Mouse (Mus musculus) G1E (cell line): ENCODE measurements around the gene Uimc1. TPM values are rescaled to one million over a fixed set of nuclear protein-coding genes. Genes with fewer than 3 reads are reported as not detected.

Experiments
- ATAC-seq: 2 replicates; pipeline ENCODE4 v1.8.0; 2016; ENCODE audit warnings: mild to moderate bottlenecking; ENCODE audit not compliant: insufficient number of reproducible peaks, poor library complexity, low FRiP score, severe bottlenecking; ENCODE audit errors: extremely low read depth
- DNase-seq: peaks from one replicate; pipeline ENCODE4 v3.0.0; 2012; ENCODE audit warnings: low spot score
- H3K27me3 ChIP-seq: 2 replicates; pipeline ENCODE4 v1.6.1; 2012; ENCODE audit warnings: mild to moderate bottlenecking, low read length, inconsistent platforms; ENCODE audit not compliant: insufficient read depth
- H3K36me3 ChIP-seq: replicated peaks from 2 replicates; pipeline ENCODE3; 2012; ENCODE audit warnings: mild to moderate bottlenecking, inconsistent platforms
- H3K4me1 ChIP-seq: 2 replicates; pipeline ENCODE4 v1.6.1; 2012; ENCODE audit warnings: low read depth, low read length, inconsistent platforms, mixed read lengths; ENCODE audit not compliant: insufficient read depth
- H3K4me3 ChIP-seq: 2 replicates; pipeline ENCODE4 v1.5.1; 2012; ENCODE audit warnings: low read depth, mild to moderate bottlenecking, inconsistent platforms, low read length, moderate library complexity, mixed read lengths
- H3K9me3 ChIP-seq: replicated peaks from 2 replicates; pipeline ENCODE4 v1.6.1; 2012; ENCODE audit warnings: inconsistent platforms
- CTCF ChIP-seq: IDR thresholded peaks from 2 replicates; pipeline ENCODE4 v1.5.1; 2012; ENCODE audit warnings: low read depth, low read length, inconsistent platforms, mixed read lengths
- GATA1 ChIP-seq: IDR thresholded peaks from 2 replicates; pipeline ENCODE4 v1.6.1; 2012; ENCODE audit warnings: borderline replicate concordance, low read length, inconsistent platforms, mixed read lengths
- GATA2 ChIP-seq: IDR thresholded peaks from 2 replicates; pipeline ENCODE4 v1.6.1; 2012; ENCODE audit warnings: low read depth, low read length, inconsistent platforms, borderline replicate concordance
- POLR2AphosphoS5 ChIP-seq: IDR thresholded peaks from 2 replicates; pipeline ENCODE4 v1.6.1; 2012; ENCODE audit warnings: low read depth, low read length, inconsistent platforms; ENCODE audit not compliant: insufficient replicate concordance
- TAL1 ChIP-seq: conservative IDR thresholded peaks from 2 replicates; pipeline ENCODE4 v1.6.1; 2012; ENCODE audit warnings: low read depth, low read length, inconsistent platforms, mixed read lengths
- polyA plus RNA-seq: library from polyadenylated mRNA; stranded (reverse); fragments of >175 nt; gene quantifications from 2 replicates; pipeline ENCODE4 v1.2.3, GENCODE M21; 2012
- total RNA-seq, 2 experiments: library from RNA; stranded (forward) in 1 of 2; stranded (reverse) in 1 of 2; fragments of 200-1000 nt in 1 of 2; fragments of >200 nt in 1 of 2; fragmentation: Nextera tagmentation in 1 of 2; gene quantifications; 2 replicates each; pipeline ENCODE4 v1.2.3; 2014 to 2017

Gene Uimc1
- 52.4 and 54.8 TPM in 2 replicates for total RNA-seq (2014; fragmentation: Nextera tagmentation)
- 49.3 and 55.0 TPM in 2 replicates for total RNA-seq (2017)
- polyA plus RNA-seq: 6.6 and 7.8 TPM in 2 replicates

DNA sequence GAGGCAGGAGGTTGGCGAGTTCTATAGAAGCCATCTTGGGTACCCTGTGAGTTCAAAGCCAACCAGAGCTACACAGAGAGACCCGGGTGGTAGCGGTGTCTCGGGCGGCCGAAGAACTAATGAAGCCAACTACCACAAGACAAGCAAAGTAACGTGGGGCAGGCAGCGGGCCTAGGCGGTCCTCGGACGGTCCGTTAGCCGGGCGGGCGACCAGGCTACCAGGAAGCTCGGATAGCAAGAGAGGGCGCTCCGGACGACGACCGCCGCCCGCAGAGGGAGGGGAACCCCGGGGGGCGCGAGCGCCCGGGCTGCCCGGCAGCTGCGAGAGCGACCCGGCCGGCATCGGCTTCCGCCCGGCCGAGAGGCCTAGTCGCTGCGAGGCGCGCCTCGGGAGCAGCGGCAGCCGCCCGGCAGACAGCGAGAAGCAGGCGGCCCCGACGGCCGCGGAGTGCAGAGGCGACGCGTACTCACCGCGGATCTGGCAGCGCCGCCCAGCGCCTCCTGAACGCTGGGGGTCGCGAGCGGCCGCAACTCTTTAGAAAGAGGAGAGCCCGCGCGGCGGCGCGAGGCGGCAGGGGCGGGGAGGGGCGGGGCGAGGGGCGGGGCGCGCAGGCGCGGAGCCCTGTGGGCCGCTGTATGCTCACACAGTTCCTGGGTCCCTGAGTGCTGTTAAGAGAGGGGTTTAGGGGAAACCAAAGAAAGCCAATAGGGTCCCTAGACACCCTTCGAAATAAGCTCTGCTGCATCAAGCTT, at the start of gene Uimc1:
Gene Uimc1, minus strand, starts transcription at position 575 of the 753 bp plus-strand sequence.
- H3K27me3 ChIP-seq: no peaks in the 10 kb centered on the region
- peaks cover 23% of the 10 kb centered on the region for H3K4me1 ChIP-seq
- DNase-seq (peak; percentile 85), ATAC-seq (peak; percentile 57)
- peak within 1 kb of the TSS; percentile 84 for H3K4me3 ChIP-seq
- no peaks in the 10 kb centered on the region for H3K36me3 ChIP-seq
- H3K9me3 ChIP-seq: no peaks in the 10 kb centered on the region; the same call in 1 of the 2 replicates
- no peak for TF ChIP-seq CTCF
- TF ChIP-seq POLR2AphosphoS5: no peak
- no peak for TF ChIP-seq GATA1
- TF ChIP-seq GATA2: no peak
- TF ChIP-seq TAL1: no peak

DNA sequence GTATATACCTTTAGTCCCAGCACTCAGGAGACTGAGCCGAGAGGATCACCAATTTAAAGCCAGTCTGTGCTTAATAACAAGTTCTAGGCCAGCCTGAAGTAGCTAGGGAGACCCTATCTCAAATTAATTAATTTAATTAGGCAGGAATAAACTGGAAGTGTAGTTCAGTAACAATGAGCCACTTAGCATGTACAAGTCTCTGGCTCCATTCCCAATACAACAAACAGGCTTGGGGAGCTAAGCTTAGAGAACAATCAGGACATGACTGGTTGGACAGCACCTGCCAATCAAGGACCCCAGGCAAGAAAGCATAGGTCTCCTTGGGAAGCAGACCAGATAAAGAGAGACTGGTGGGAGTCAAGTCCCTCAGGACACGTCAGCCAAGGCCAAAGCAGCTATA, 40.2 kb upstream of the Uimc1 start:
- DNase-seq: no peak
- ATAC-seq: no peak
- TF ChIP-seq GATA2 (no peak), GATA1 (no peak), CTCF (no peak), POLR2AphosphoS5 (no peak), TAL1 (no peak)

DNA sequence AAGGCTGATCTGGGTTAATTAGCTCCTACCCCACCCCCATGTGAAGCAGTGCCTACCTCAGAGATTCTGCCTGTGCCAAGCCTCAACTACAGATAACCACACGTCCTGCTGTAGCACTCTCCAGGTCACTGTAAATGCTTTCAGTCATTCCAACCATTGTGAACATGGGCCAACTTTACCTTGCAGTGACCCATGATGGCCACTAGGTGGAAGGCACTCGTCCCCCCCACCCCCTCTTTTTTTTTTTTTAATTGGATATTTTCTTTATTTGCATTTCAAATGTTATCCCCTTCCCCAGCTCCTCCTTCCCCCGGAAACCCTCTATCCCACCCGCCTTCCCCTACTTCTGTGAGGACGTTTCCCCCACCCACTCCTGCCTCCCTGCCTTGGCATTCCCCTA, 35.3 kb upstream of the Uimc1 start:
- ATAC-seq: no peak
- Histone ChIP-seq H3K9me3 (no peaks in the 10 kb centered on the region), H3K27me3 (no peaks in the 10 kb centered on the region), H3K4me3 (no peak overlapping the region), H3K36me3 (peaks cover 43% of the 10 kb centered on the region), H3K4me1 (no peaks in the 10 kb centered on the region)
- peak; percentile 18 for DNase-seq
- TF ChIP-seq GATA2 (no peak), CTCF (peak; percentile 58; the same call in 1 of the 2 replicates)

More for the DNA sequence above, 40.2 kb upstream of the Uimc1 start:
- Histone ChIP-seq H3K4me1 (no peaks in the 10 kb centered on the region), H3K4me3 (no peak overlapping the region), H3K9me3 (no peaks in the 10 kb centered on the region), H3K27me3 (peaks cover 24% of the 10 kb centered on the region), H3K36me3 (peaks cover under 1% of the 10 kb centered on the region)

GRCm38 (mm10) chr13:55133448-55133847, 33.3 kb upstream of the Uimc1 start, which contains the start of gene Gm17617:
Gene Gm17617, minus strand, starts transcription at chr13:55133548.
- no peaks in the 10 kb centered on the region for H3K27me3 ChIP-seq
- TF ChIP-seq TAL1: no peak
- TF ChIP-seq POLR2AphosphoS5: no peak
- TF ChIP-seq CTCF: no peak
- TF ChIP-seq GATA1: no peak
- no peak for TF ChIP-seq GATA2
- H3K4me1 ChIP-seq: no peaks in the 10 kb centered on the region
- no peak for DNase-seq
- no peak for ATAC-seq
- H3K4me3 ChIP-seq: no peak within 1 kb of the TSS
- no peaks in the 10 kb centered on the region for H3K9me3 ChIP-seq
- H3K36me3 ChIP-seq: peaks cover 61% of the 10 kb centered on the region

- Histone ChIP-seq H3K36me3 (peaks cover 88% of the 10 kb centered on the region), H3K4me1 (no peaks in the 10 kb centered on the region), H3K27me3 (no peaks in the 10 kb centered on the region), H3K9me3 (no peaks in the 10 kb centered on the region), H3K4me3 (no peak overlapping the region)
- ATAC-seq (no peak), DNase-seq (no peak)
- TF ChIP-seq GATA1 (no peak), CTCF (no peak), POLR2AphosphoS5 (no peak), TAL1 (no peak), GATA2 (no peak)
These were observed 24.8 kb upstream of the Uimc1 start for GRCm38 (mm10) chr13:55124903-55125302.

DNA sequence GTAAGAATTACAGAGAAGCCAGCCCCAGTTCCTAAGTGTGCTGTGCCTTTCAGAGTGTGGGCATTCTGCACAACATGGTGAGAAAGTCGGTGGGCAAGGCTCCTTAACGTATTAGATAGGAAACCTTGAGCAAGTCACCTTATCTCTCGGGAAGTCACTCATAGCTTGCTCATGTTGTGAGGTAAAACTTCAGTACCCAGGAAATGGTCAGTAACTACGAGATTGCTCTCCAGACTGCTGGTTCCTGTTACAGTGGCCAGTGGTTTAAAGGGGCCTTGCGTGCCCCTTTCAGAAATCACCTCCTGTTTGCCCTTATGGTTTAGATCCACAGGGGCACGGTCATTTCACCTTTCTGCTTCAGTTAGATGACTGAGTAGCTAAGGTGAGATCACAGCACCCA, 14.3 kb upstream of the Uimc1 start:
- Histone ChIP-seq H3K9me3 (no peaks in the 10 kb centered on the region), H3K4me3 (no peak overlapping the region), H3K36me3 (peaks cover 89% of the 10 kb centered on the region), H3K27me3 (no peaks in the 10 kb centered on the region), H3K4me1 (peaks cover 3% of the 10 kb centered on the region; the same call in 1 of the 2 replicates)
- no peak for TF ChIP-seq GATA1
- no peak for DNase-seq
- ATAC-seq: no peak

- H3K36me3 ChIP-seq: peaks cover 48% of the 10 kb centered on the region
- no peak for ATAC-seq
- no peak for TF ChIP-seq GATA2
- TF ChIP-seq CTCF: no peak
- no peak for TF ChIP-seq GATA1
- no peak for TF ChIP-seq TAL1
- no peak for TF ChIP-seq POLR2AphosphoS5
- H3K4me1 ChIP-seq: peaks cover 31% of the 10 kb centered on the region
- no peaks in the 10 kb centered on the region for H3K27me3 ChIP-seq
- no peak overlapping the region for H3K4me3 ChIP-seq
- no peak for DNase-seq
- no peaks in the 10 kb centered on the region for H3K9me3 ChIP-seq
These were observed 7.6 kb upstream of the Uimc1 start for GRCm38 (mm10) chr13:55107694-55108093.
